Mouse (Mus musculus) c-Kit-positive CD71-negative TER-119-negative erythroid progenitor cells, embryonic 14.5 days (primary cell): ENCODE results near the gene Rps2.

ENCODE experiments used
- DNase-seq: peaks from one replicate; pipeline ENCODE4 v3.0.0-alpha.2; 2013; ENCODE audit warnings: low read depth

Gene Rps2

DNA sequence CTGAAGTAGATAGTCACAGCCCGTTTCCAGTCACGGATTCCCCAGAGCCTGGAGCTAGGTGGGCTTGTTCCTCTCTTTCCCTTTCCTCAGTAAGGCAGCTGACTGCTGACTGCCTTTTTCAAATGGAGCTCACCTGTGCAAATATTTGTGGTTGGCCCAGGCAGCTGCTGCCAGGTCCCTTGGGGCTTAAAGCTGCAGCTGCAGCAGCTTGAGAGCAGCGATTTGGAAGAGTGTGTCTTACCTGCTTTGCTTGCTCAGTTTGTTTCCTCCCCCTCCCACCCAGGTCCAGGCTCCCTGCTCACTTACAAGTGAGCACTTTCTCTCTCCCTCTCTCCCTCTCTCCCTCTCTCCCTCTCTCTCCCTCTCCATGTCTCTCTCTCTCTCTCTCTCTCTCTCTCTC lies 51.2 kb downstream of the Rps2 start:
- no peak for DNase-seq
